Mouse (Mus musculus): ENCODE measurements at regions not wholly inside any gene's neighbourhood (a gene's known extent, or its start where the extent isn't known, plus 50 kb on each side); places are given as distances from the start of the nearest gene placed in this dataset.
"Not testable (repeated sequence)": the region's sequence is repeated elsewhere in the genome, so short reads cannot be mapped to it uniquely, and the experiment has no call there.

GRCm38 (mm10) chr14:52989940-52990339, 494.4 kb upstream of the Olfr1507 start:
- ATAC-seq; H3K4me1 ChIP-seq (replicated peaks; ENCODE audit: control insufficient read depth, insufficient read depth, low read length); H3K36me3 ChIP-seq (ENCODE audit: control insufficient read depth, insufficient read depth); H3K9ac ChIP-seq (ENCODE audit: low read depth, low read length); H3K9me3 ChIP-seq (ENCODE audit: control insufficient read depth); H3K27ac ChIP-seq (ENCODE audit: low read depth, low read length); H3K27me3 ChIP-seq (replicated peaks; ENCODE audit: control insufficient read depth, insufficient read depth, low read length); H3K4me3 ChIP-seq (ENCODE audit: low read depth, low read length); H3K4me2 ChIP-seq (replicated peaks; ENCODE audit: low read depth): not testable (repeated sequence)
- 77% methylated on average over 1 of the region's 1 CpGs for WGBS

GRCm38 (mm10) chr14:52988563-52988962, 493.0 kb upstream of the Olfr1507 start:
- no CpG with 5 or more reads among the region's 6 CpGs for WGBS
- not testable (repeated sequence) for H3K27ac ChIP-seq (ENCODE audit: low read depth, low read length); H3K9me3 ChIP-seq (ENCODE audit: control insufficient read depth); H3K4me2 ChIP-seq (replicated peaks; ENCODE audit: low read depth); ATAC-seq; H3K4me1 ChIP-seq (replicated peaks; ENCODE audit: control insufficient read depth, insufficient read depth, low read length); H3K36me3 ChIP-seq (ENCODE audit: control insufficient read depth, insufficient read depth); H3K27me3 ChIP-seq (replicated peaks; ENCODE audit: control insufficient read depth, insufficient read depth, low read length); H3K9ac ChIP-seq (ENCODE audit: low read depth, low read length); H3K4me3 ChIP-seq (ENCODE audit: low read depth, low read length)

GRCm38 (mm10) chr14:52972207-52973003, 476.9 kb upstream of the Olfr1507 start:
- H3K9ac ChIP-seq (ENCODE audit: low read depth, low read length); H3K36me3 ChIP-seq (ENCODE audit: control insufficient read depth, insufficient read depth); H3K27ac ChIP-seq (ENCODE audit: low read depth, low read length); H3K4me2 ChIP-seq (replicated peaks; ENCODE audit: low read depth); H3K9me3 ChIP-seq (ENCODE audit: control insufficient read depth); H3K27me3 ChIP-seq (replicated peaks; ENCODE audit: control insufficient read depth, insufficient read depth, low read length); H3K4me1 ChIP-seq (replicated peaks; ENCODE audit: control insufficient read depth, insufficient read depth, low read length); ATAC-seq; H3K4me3 ChIP-seq (ENCODE audit: low read depth, low read length): not testable (repeated sequence)
- no CpG with 5 or more reads among the region's 12 CpGs for WGBS

- ATAC-seq; H3K9me3 ChIP-seq (ENCODE audit: control insufficient read depth); H3K27ac ChIP-seq (ENCODE audit: low read depth, low read length); H3K4me3 ChIP-seq (ENCODE audit: low read depth, low read length); H3K4me2 ChIP-seq (replicated peaks; ENCODE audit: low read depth); H3K4me1 ChIP-seq (replicated peaks; ENCODE audit: control insufficient read depth, insufficient read depth, low read length); H3K9ac ChIP-seq (ENCODE audit: low read depth, low read length); H3K27me3 ChIP-seq (replicated peaks; ENCODE audit: control insufficient read depth, insufficient read depth, low read length); H3K36me3 ChIP-seq (ENCODE audit: control insufficient read depth, insufficient read depth): not testable (repeated sequence)
- WGBS, result 77% methylated on average over 3 of the region's 4 CpGs
Measured at GRCm38 (mm10) chr14:52962110-52962509, 466.6 kb upstream of the Olfr1507 start.

GRCm38 (mm10) chr14:52956515-52956914, 461.0 kb upstream of the Olfr1507 start:
- not testable (repeated sequence) for H3K4me2 ChIP-seq (replicated peaks; ENCODE audit: low read depth); H3K36me3 ChIP-seq (ENCODE audit: control insufficient read depth, insufficient read depth); H3K27ac ChIP-seq (ENCODE audit: low read depth, low read length); H3K9ac ChIP-seq (ENCODE audit: low read depth, low read length); H3K4me3 ChIP-seq (ENCODE audit: low read depth, low read length); ATAC-seq; H3K4me1 ChIP-seq (replicated peaks; ENCODE audit: control insufficient read depth, insufficient read depth, low read length); H3K9me3 ChIP-seq (ENCODE audit: control insufficient read depth); H3K27me3 ChIP-seq (replicated peaks; ENCODE audit: control insufficient read depth, insufficient read depth, low read length)
- no CpG with 5 or more reads among the region's 2 CpGs for WGBS

- WGBS, result no CpG with 5 or more reads among the region's 3 CpGs
- ATAC-seq; H3K9me3 ChIP-seq (ENCODE audit: control insufficient read depth); H3K4me2 ChIP-seq (replicated peaks; ENCODE audit: low read depth); H3K9ac ChIP-seq (ENCODE audit: low read depth, low read length); H3K4me3 ChIP-seq (ENCODE audit: low read depth, low read length); H3K27me3 ChIP-seq (replicated peaks; ENCODE audit: control insufficient read depth, insufficient read depth, low read length); H3K27ac ChIP-seq (ENCODE audit: low read depth, low read length); H3K36me3 ChIP-seq (ENCODE audit: control insufficient read depth, insufficient read depth); H3K4me1 ChIP-seq (replicated peaks; ENCODE audit: control insufficient read depth, insufficient read depth, low read length): not testable (repeated sequence)
- 0 out of 2 replicates have a peak, but pooled peaks have one; percentile 8 for TF ChIP-seq CTCF (IDR thresholded peaks at IDR 0.05; ENCODE audit: low read depth)
Measured at GRCm38 (mm10) chr14:52944925-52945324, 449.4 kb upstream of the Olfr1507 start.

GRCm38 (mm10) chr14:52942438-52942837, 446.9 kb upstream of the Olfr1507 start:
- ATAC-seq; H3K4me3 ChIP-seq (ENCODE audit: low read depth, low read length); H3K4me2 ChIP-seq (replicated peaks; ENCODE audit: low read depth); H3K27me3 ChIP-seq (replicated peaks; ENCODE audit: control insufficient read depth, insufficient read depth, low read length); H3K9ac ChIP-seq (ENCODE audit: low read depth, low read length); H3K9me3 ChIP-seq (ENCODE audit: control insufficient read depth); H3K4me1 ChIP-seq (replicated peaks; ENCODE audit: control insufficient read depth, insufficient read depth, low read length); H3K36me3 ChIP-seq (ENCODE audit: control insufficient read depth, insufficient read depth); H3K27ac ChIP-seq (ENCODE audit: low read depth, low read length): not testable (repeated sequence)

GRCm38 (mm10) chr14:52941747-52942146, 446.2 kb upstream of the Olfr1507 start:
- not testable (repeated sequence) for H3K9me3 ChIP-seq (ENCODE audit: control insufficient read depth); H3K36me3 ChIP-seq (ENCODE audit: control insufficient read depth, insufficient read depth); H3K27ac ChIP-seq (ENCODE audit: low read depth, low read length); H3K4me1 ChIP-seq (replicated peaks; ENCODE audit: control insufficient read depth, insufficient read depth, low read length); ATAC-seq; H3K9ac ChIP-seq (ENCODE audit: low read depth, low read length); H3K27me3 ChIP-seq (replicated peaks; ENCODE audit: control insufficient read depth, insufficient read depth, low read length); H3K4me3 ChIP-seq (ENCODE audit: low read depth, low read length); H3K4me2 ChIP-seq (replicated peaks; ENCODE audit: low read depth)
- no CpG with 5 or more reads among the region's 1 CpGs for WGBS

GRCm38 (mm10) chr14:52920138-52920537, 424.6 kb upstream of the Olfr1507 start:
- not testable (repeated sequence) for H3K4me1 ChIP-seq (replicated peaks; ENCODE audit: control insufficient read depth, insufficient read depth, low read length); H3K9me3 ChIP-seq (ENCODE audit: control insufficient read depth); H3K27ac ChIP-seq (ENCODE audit: low read depth, low read length); H3K27me3 ChIP-seq (replicated peaks; ENCODE audit: control insufficient read depth, insufficient read depth, low read length); H3K4me3 ChIP-seq (ENCODE audit: low read depth, low read length); H3K36me3 ChIP-seq (ENCODE audit: control insufficient read depth, insufficient read depth); H3K4me2 ChIP-seq (replicated peaks; ENCODE audit: low read depth); ATAC-seq; H3K9ac ChIP-seq (ENCODE audit: low read depth, low read length)
- no CpG with 5 or more reads among the region's 5 CpGs for WGBS
